Mouse (Mus musculus) bone marrow, adult 2 months (tissue): ENCODE measurements around the gene Nfatc4.

ENCODE experiments used
- CTCF ChIP-seq: fragments of 200-500 bp; IDR thresholded peaks from 2 replicates; pipeline ENCODE4 v1.5.1; 2011; ENCODE audit warnings: low read length, control low read depth; ENCODE audit not compliant: control insufficient read depth, insufficient read depth
- POLR2A ChIP-seq: fragments of 200-500 bp; IDR thresholded peaks from 2 replicates; pipeline ENCODE4 v1.6.1; 2011; ENCODE audit warnings: low read depth, mild to moderate bottlenecking, control low read depth, low read length, borderline replicate concordance; ENCODE audit not compliant: control insufficient read depth

GRCm38 (mm10) chr14:55838740-55839139, 15.8 kb downstream of the Nfatc4 start:
- TF ChIP-seq POLR2A (no peak), CTCF (no peak)
